Mouse (Mus musculus): ENCODE results near the gene 1810065E05Rik. TPM values are rescaled to one million over a fixed set of nuclear protein-coding genes. Genes with fewer than 3 reads are reported as not detected.

1810065E05Rik gene
- total RNA-seq, 1 experiment = not detected

DNA sequence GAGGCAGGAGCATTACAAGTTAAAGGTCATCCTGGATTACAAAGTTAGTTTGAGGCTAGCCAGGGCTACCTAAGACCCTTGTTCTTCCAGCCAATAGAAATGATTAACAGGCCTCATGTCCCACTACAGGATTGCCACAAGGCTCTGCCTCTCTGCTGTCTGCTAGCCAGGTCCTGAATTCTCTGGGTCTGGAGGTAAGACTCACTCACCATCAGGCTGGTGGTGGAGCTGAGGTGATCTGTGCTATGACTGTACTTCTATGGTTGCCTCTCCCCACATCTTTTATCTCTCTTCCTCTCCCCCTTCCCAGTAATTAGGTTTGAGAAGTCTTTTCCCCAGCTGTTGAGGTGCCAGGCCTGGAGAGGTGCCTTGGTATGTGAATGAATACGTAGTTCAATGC, 41.4 kb upstream of the 1810065E05Rik start:
- in situ Hi-C loops (cut with MboI; ENCODE audit: low sequenced_read_pairs in 2 of 2, unreplicated experiment in 2 of 2) = no loop called here
- no peaks in the 10 kb centered on the region for H3K36me3 ChIP-seq (ENCODE audit: control insufficient read depth, insufficient read depth, low read length, poor library complexity, severe bottlenecking)
- no peak overlapping the region for H3K27ac ChIP-seq (ENCODE audit: insufficient read depth, low read depth, low read length, poor library complexity, severe bottlenecking)
- H3K4me1 ChIP-seq (ENCODE audit: control insufficient read depth in 2 of 2, insufficient read depth in 2 of 2, low read length in 2 of 2, poor library complexity in 1 of 2) = no peaks in the 10 kb centered on the region
- H3K9me3 ChIP-seq (ENCODE audit: control insufficient read depth, insufficient read depth, low read depth, low read length) = no peaks in the 10 kb centered on the region
- no peak overlapping the region for H3K9ac ChIP-seq (ENCODE audit: insufficient read depth, low read depth, low read length, poor library complexity, severe bottlenecking)
- no peak overlapping the region for H3K4me3 ChIP-seq (ENCODE audit: insufficient read depth in 1 of 2, low read depth in 1 of 2, low read length in 2 of 2, poor library complexity in 1 of 2, severe bottlenecking in 1 of 2)
- TF ChIP-seq CHD2 (IDR thresholded peaks at IDR 0.05; ENCODE audit: low read depth, low read length) (no peak), ZC3H11A (IDR thresholded peaks at IDR 0.05; ENCODE audit: borderline replicate concordance, low read depth, low read length) (no peak), MAFK (IDR thresholded peaks at IDR 0.05; ENCODE audit: insufficient read depth, low read depth, low read length) (no peak), HCFC1 (IDR thresholded peaks at IDR 0.05; ENCODE audit: borderline replicate concordance, insufficient read depth, low read length) (no peak), ZNF384 (IDR thresholded peaks at IDR 0.05; ENCODE audit: low read depth, low read length) (no peak)
- DNase-seq (ENCODE audit: low read depth, low spot score) = no peak

DNA sequence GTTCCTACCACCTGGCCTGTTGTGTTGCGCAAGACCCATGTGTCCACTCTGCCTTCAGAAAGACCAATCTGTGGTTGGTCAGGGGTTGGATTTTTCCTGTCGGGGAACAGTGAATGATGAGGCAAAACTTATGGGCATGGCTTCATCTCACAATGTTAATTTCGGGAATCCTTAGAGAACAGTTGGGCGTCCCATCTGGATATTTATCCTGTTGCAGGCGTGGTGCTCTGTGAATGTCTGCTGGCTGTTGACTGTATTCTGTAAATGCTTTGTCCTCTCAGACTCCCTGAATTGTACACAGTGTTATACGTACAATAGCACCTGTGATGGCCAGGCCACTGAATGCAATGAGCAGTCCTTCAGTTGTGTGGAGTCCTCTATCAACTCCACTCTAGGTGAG, 38.4 kb upstream of the 1810065E05Rik start:
- in situ Hi-C loops (cut with MboI; ENCODE audit: low sequenced_read_pairs in 2 of 2, unreplicated experiment in 2 of 2) = no loop called here
- H3K9ac ChIP-seq (ENCODE audit: insufficient read depth, low read depth, low read length, poor library complexity, severe bottlenecking) = no peak overlapping the region

DNA sequence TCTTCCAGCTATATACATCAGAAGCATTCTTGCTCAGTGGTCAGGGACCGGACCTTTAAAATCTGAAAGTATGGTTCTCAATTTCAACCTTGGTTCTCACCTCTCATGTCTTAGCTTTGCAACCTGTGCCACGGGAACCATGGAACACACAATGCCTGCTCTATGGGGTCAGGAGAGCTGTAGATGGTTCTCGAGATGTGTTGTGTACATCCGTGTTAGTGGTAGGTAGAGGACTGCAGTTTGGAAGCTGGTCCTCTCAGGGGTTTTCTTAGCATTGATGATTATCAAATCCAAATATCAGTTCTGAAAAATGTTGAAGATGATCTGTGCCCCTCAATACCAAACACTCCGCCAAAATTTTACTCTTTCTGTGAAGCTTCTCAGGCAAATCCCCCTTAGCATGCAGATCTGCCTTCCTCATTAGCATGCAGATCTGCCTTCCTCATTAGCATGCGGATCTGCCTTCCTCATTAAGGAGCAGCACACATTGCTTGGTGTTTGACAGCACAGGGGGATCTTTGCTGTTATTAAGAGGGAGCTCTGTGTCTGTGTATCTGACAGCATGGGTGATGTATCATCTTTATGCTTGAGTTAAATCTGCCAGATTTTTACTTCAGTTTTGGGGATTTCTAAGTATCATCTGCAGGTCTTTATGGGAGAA, 20.8 kb upstream of the 1810065E05Rik start:
- Histone ChIP-seq H3K9ac (ENCODE audit: insufficient read depth, low read depth, low read length, poor library complexity, severe bottlenecking) (no peak overlapping the region), H3K9me3 (ENCODE audit: control insufficient read depth, insufficient read depth, low read depth, low read length) (no peaks in the 10 kb centered on the region), H3K4me3 (ENCODE audit: insufficient read depth in 1 of 2, low read depth in 1 of 2, low read length in 2 of 2, poor library complexity in 1 of 2, severe bottlenecking in 1 of 2) (no peak overlapping the region), H3K27ac (ENCODE audit: insufficient read depth, low read depth, low read length, poor library complexity, severe bottlenecking) (no peak overlapping the region), H3K36me3 (ENCODE audit: control insufficient read depth, insufficient read depth, low read length, poor library complexity, severe bottlenecking) (no peaks in the 10 kb centered on the region), H3K4me1 (ENCODE audit: control insufficient read depth in 2 of 2, insufficient read depth in 2 of 2, low read length in 2 of 2, poor library complexity in 1 of 2) (no peaks in the 10 kb centered on the region)
- no peak for DNase-seq (ENCODE audit: low read depth, low spot score)
- TF ChIP-seq ZC3H11A (IDR thresholded peaks at IDR 0.05; ENCODE audit: borderline replicate concordance, low read depth, low read length) = no peak
- no peak for TF ChIP-seq CHD2 (IDR thresholded peaks at IDR 0.05; ENCODE audit: low read depth, low read length)
- TF ChIP-seq MAFK (IDR thresholded peaks at IDR 0.05; ENCODE audit: insufficient read depth, low read depth, low read length) = no peak
- no peak for TF ChIP-seq ZNF384 (IDR thresholded peaks at IDR 0.05; ENCODE audit: low read depth, low read length)
- no peak for TF ChIP-seq HCFC1 (IDR thresholded peaks at IDR 0.05; ENCODE audit: borderline replicate concordance, insufficient read depth, low read length)
- in situ Hi-C loops (cut with MboI; ENCODE audit: low sequenced_read_pairs in 2 of 2, unreplicated experiment in 2 of 2) = no loop called here

More for the DNA sequence above, 38.4 kb upstream of the 1810065E05Rik start:
- no peak for TF ChIP-seq CHD2 (IDR thresholded peaks at IDR 0.05; ENCODE audit: low read depth, low read length)
- no peaks in the 10 kb centered on the region for H3K36me3 ChIP-seq (ENCODE audit: control insufficient read depth, insufficient read depth, low read length, poor library complexity, severe bottlenecking)
- H3K9me3 ChIP-seq (ENCODE audit: control insufficient read depth, insufficient read depth, low read depth, low read length) = no peaks in the 10 kb centered on the region
- DNase-seq (ENCODE audit: low read depth, low spot score) = no peak
- H3K4me3 ChIP-seq (ENCODE audit: insufficient read depth in 1 of 2, low read depth in 1 of 2, low read length in 2 of 2, poor library complexity in 1 of 2, severe bottlenecking in 1 of 2) = no peak overlapping the region
- H3K27ac ChIP-seq (ENCODE audit: insufficient read depth, low read depth, low read length, poor library complexity, severe bottlenecking) = no peak overlapping the region
- no peaks in the 10 kb centered on the region for H3K4me1 ChIP-seq (ENCODE audit: control insufficient read depth in 2 of 2, insufficient read depth in 2 of 2, low read length in 2 of 2, poor library complexity in 1 of 2)

DNA sequence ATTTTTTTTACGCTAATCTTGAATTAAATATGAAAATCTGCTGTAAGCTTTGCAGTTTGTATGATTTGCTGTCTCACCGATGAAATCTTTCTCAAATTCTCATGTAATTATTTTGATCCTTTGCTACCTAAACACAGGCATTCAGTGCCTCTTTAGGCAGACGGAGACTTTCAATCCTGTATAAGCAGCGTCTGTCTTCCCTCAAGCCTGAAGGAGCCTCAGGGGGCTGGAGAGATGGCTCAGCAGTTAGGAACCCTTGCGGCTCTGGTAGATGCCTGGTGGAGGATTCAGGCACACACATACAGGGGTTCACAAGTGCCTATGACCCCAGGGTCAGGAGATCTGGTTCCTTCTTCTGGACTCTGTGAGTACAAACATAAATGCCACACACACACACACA, 20.3 kb upstream of the 1810065E05Rik start:
- H3K9ac ChIP-seq (ENCODE audit: insufficient read depth, low read depth, low read length, poor library complexity, severe bottlenecking) = no peak overlapping the region
- no peak overlapping the region for H3K27ac ChIP-seq (ENCODE audit: insufficient read depth, low read depth, low read length, poor library complexity, severe bottlenecking)
- no peaks in the 10 kb centered on the region for H3K9me3 ChIP-seq (ENCODE audit: control insufficient read depth, insufficient read depth, low read depth, low read length)
- no peaks in the 10 kb centered on the region for H3K36me3 ChIP-seq (ENCODE audit: control insufficient read depth, insufficient read depth, low read length, poor library complexity, severe bottlenecking)
- TF ChIP-seq ZNF384 (IDR thresholded peaks at IDR 0.05; ENCODE audit: low read depth, low read length) = no peak
- no peak overlapping the region for H3K4me3 ChIP-seq (ENCODE audit: insufficient read depth in 1 of 2, low read depth in 1 of 2, low read length in 2 of 2, poor library complexity in 1 of 2, severe bottlenecking in 1 of 2)
- H3K4me1 ChIP-seq (ENCODE audit: control insufficient read depth in 2 of 2, insufficient read depth in 2 of 2, low read length in 2 of 2, poor library complexity in 1 of 2) = no peaks in the 10 kb centered on the region
- no peak for DNase-seq (ENCODE audit: low read depth, low spot score)
- in situ Hi-C loops (cut with MboI; ENCODE audit: low sequenced_read_pairs in 2 of 2, unreplicated experiment in 2 of 2) = no loop called here

DNA sequence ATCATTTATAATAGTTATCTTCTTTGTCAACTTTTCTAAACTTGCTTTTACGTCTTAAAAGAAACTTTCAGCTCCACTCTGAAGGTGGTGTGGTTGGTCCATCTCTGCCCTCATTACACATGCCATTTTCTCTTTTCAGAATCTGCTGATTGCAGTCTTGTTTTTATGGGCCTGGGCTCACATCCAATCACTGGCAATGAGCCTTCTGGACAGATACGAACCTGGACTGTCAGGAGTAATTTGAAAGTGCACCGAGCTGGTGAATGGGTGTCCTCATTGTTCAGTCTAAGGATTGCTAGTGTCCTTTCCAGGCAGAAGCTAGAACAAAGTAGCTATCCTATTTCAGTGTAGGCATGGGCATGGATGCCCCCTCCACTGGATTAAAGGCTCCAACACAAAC, 12.8 kb upstream of the 1810065E05Rik start:
- in situ Hi-C loops (cut with MboI; ENCODE audit: low sequenced_read_pairs in 2 of 2, unreplicated experiment in 2 of 2) = no loop called here
- no peak overlapping the region for H3K27ac ChIP-seq (ENCODE audit: insufficient read depth, low read depth, low read length, poor library complexity, severe bottlenecking)

More for the DNA sequence above, 12.8 kb upstream of the 1810065E05Rik start:
- Histone ChIP-seq H3K36me3 (ENCODE audit: control insufficient read depth, insufficient read depth, low read length, poor library complexity, severe bottlenecking) (no peaks in the 10 kb centered on the region), H3K9ac (ENCODE audit: insufficient read depth, low read depth, low read length, poor library complexity, severe bottlenecking) (no peak overlapping the region), H3K4me3 (ENCODE audit: insufficient read depth in 1 of 2, low read depth in 1 of 2, low read length in 2 of 2, poor library complexity in 1 of 2, severe bottlenecking in 1 of 2) (no peak overlapping the region), H3K4me1 (ENCODE audit: control insufficient read depth in 2 of 2, insufficient read depth in 2 of 2, low read length in 2 of 2, poor library complexity in 1 of 2) (no peaks in the 10 kb centered on the region), H3K9me3 (ENCODE audit: control insufficient read depth, insufficient read depth, low read depth, low read length) (no peaks in the 10 kb centered on the region)
- DNase-seq (ENCODE audit: low read depth, low spot score) = no peak
- TF ChIP-seq HCFC1 (IDR thresholded peaks at IDR 0.05; ENCODE audit: borderline replicate concordance, insufficient read depth, low read length) (no peak), ZNF384 (IDR thresholded peaks at IDR 0.05; ENCODE audit: low read depth, low read length) (no peak), CHD2 (IDR thresholded peaks at IDR 0.05; ENCODE audit: low read depth, low read length) (no peak), ZC3H11A (IDR thresholded peaks at IDR 0.05; ENCODE audit: borderline replicate concordance, low read depth, low read length) (no peak), MAFK (IDR thresholded peaks at IDR 0.05; ENCODE audit: insufficient read depth, low read depth, low read length) (no peak)

All from ES-E14 (cell line).